Mouse (Mus musculus) heart, embryonic 14.5 days (tissue): ENCODE results near the gene Adtrp. TPM values are rescaled to one million over a fixed set of nuclear protein-coding genes. Genes with fewer than 3 reads are reported as not detected.

Experiments used
- ATAC-seq: fragments of 200-750 bp; cut with Nextera tagmentation; 2 replicates; pipeline ENCODE4 v1.8.0; 2017; ENCODE audit warnings: low read depth, moderate TSS enrichment; ENCODE audit not compliant: insufficient number of reproducible peaks, insufficient read depth, low FRiP score
- H3K27ac ChIP-seq, 2 experiments: fragments of 200-500 bp in 1 of 2; fragments of 300-500 bp in 1 of 2; sonication (generic) in 1 of 2; replicated peaks in 1 of 2; 2 replicates each; pipeline ENCODE4 v1.5.1; 2012 to 2014; ENCODE audit warnings: low read depth in 2 of 2, low read length in 2 of 2, control low read depth in 1 of 2, mild to moderate bottlenecking in 1 of 2, mixed read lengths in 1 of 2; ENCODE audit not compliant: control insufficient read depth in 1 of 2, insufficient read depth in 1 of 2
- H3K27me3 ChIP-seq: fragments of 300-500 bp; sonication (generic); 2 replicates; pipeline ENCODE4 v1.6.1; 2014; ENCODE audit warnings: mild to moderate bottlenecking, low read length, control low read depth; ENCODE audit not compliant: control insufficient read depth, insufficient read depth
- H3K36me3 ChIP-seq: fragments of 300-500 bp; sonication (generic); 2 replicates; pipeline ENCODE4 v1.6.1; 2014; ENCODE audit warnings: mild to moderate bottlenecking, control low read depth, low read length, mixed read lengths; ENCODE audit not compliant: control insufficient read depth, insufficient read depth
- H3K4me1 ChIP-seq, 2 experiments: fragments of 200-500 bp in 1 of 2; fragments of 300-500 bp in 1 of 2; sonication (generic) in 1 of 2; 2 replicates each; pipeline ENCODE4 v1.6.1; 2012 to 2014; ENCODE audit warnings: low read length in 2 of 2, control low read depth in 1 of 2, mixed read lengths in 1 of 2; ENCODE audit not compliant: control insufficient read depth in 2 of 2, insufficient read depth in 2 of 2
- H3K4me2 ChIP-seq: fragments of 300-500 bp; sonication (generic); 2 replicates; pipeline ENCODE4 v1.6.1; 2014; ENCODE audit warnings: mild to moderate bottlenecking, low read length
- H3K4me3 ChIP-seq, 2 experiments: fragments of 200-500 bp in 1 of 2; fragments of 300-500 bp in 1 of 2; sonication (generic) in 1 of 2; 2 replicates each; pipeline ENCODE4 v1.5.1; 2012 to 2014; ENCODE audit warnings: low read length in 2 of 2, mild to moderate bottlenecking in 2 of 2, control low read depth in 1 of 2, low read depth in 1 of 2, moderate library complexity in 1 of 2; ENCODE audit not compliant: control insufficient read depth in 1 of 2, insufficient read depth in 1 of 2
- H3K9ac ChIP-seq: fragments of 300-500 bp; sonication (generic); 2 replicates; pipeline ENCODE4 v1.6.1; 2014; ENCODE audit warnings: mild to moderate bottlenecking, low read length
- H3K9me3 ChIP-seq: fragments of 300-500 bp; sonication (generic); 2 replicates; pipeline ENCODE4 v1.6.1; 2016; ENCODE audit warnings: low read length, control low read depth; ENCODE audit not compliant: control insufficient read depth
- WGBS: fragments of 180-500 bp; shearing (Covaris S2); extraction: QIAGEN DNeasy Blood & Tissue Kit; methylation state at CpG from one replicate; pipeline ENCODE4 v1.1.7; 2014; 5-methylcytosine and 5-hydroxymethylcytosine counted together
- polyA plus RNA-seq: library from polyadenylated mRNA; unstranded; fragments of >200 nt; fragmentation: Nextera tagmentation; extraction: Ambion mirVana; gene quantifications from 2 replicates; pipeline ENCODE4 v1.2.1, GENCODE M21; 2014

Adtrp gene
- polyA plus RNA-seq, 1 experiment from 2014 or later = not detected

- ATAC-seq = peak; percentile 90
- peaks cover 10 to 16% of the 10 kb centered on the region in 2 experiments for H3K4me1 ChIP-seq
- 11% methylated on average over 8 of the region's 8 CpGs for WGBS
- H3K4me3 ChIP-seq = no peak overlapping the region
- H3K9me3 ChIP-seq = no peaks in the 10 kb centered on the region
- H3K4me2 ChIP-seq = peak overlapping the region; percentile 18; the same call in 1 of the 2 replicates
- H3K9ac ChIP-seq = no peak overlapping the region
- no peaks in the 10 kb centered on the region for H3K36me3 ChIP-seq
- peak overlapping the region; percentile 83 to 88 for H3K27ac ChIP-seq
- no peaks in the 10 kb centered on the region for H3K27me3 ChIP-seq
These were observed 117.8 kb downstream of the Adtrp start for GRCm38 (mm10) chr13:41729660-41730059.

DNA sequence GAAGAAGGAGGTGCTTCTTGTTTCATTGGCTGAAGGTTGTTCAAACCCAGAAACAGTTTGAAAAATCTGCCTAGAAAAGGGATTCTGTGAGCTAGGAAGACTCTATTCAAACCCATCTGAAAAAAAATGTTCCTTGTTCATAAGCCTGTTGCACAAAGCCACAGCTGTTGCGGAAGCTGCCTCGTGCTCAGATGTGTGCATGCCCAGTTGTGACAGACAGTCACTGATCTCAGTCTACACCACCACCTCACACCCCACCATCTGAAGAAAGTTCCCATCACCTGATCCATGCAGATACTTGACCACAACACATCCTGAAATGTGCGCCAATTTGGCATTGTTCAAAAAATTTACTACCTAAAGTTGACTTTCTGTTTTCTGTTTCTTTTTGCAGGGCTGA, 119.7 kb downstream of the Adtrp start:
- WGBS = 97% methylated on average over 3 of the region's 3 CpGs
- ATAC-seq = no peak
- no peak overlapping the region for H3K4me2 ChIP-seq
- H3K9ac ChIP-seq = no peak overlapping the region
- no peak overlapping the region for H3K27ac ChIP-seq
- H3K27me3 ChIP-seq = no peaks in the 10 kb centered on the region
- H3K4me3 ChIP-seq = no peak overlapping the region
- H3K36me3 ChIP-seq = no peaks in the 10 kb centered on the region
- peaks cover 10 to 16% of the 10 kb centered on the region in 2 experiments for H3K4me1 ChIP-seq
- H3K9me3 ChIP-seq = no peaks in the 10 kb centered on the region

DNA sequence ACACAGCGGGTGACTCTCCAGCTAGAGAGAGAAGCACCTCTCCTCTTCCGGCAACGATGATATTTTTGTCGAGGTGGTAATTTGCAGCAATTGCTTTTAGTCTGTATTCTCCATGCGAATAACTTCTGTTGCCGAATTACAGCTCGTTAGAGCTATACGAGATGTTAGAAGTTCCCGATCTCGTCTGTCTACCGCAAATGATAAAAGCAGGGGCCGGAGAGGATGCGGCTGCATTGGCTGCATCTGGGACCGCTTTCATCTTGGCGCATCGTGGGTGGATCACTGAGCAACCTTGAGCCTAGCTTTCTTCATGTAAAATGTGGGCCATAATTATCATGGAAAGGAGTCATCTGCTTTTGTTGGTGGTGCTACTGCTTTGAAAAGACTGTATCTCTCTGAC, 128.2 kb downstream of the Adtrp start:
- Histone ChIP-seq H3K4me2 (no peak overlapping the region), H3K4me3 (no peak overlapping the region), H3K9ac (no peak overlapping the region), H3K27ac (no peak overlapping the region), H3K9me3 (no peaks in the 10 kb centered on the region), H3K4me1 (no peaks in the 10 kb centered on the region), H3K36me3 (no peaks in the 10 kb centered on the region), H3K27me3 (no peaks in the 10 kb centered on the region)
- WGBS = 92% methylated on average over 16 of the region's 16 CpGs
- ATAC-seq = no peak

DNA sequence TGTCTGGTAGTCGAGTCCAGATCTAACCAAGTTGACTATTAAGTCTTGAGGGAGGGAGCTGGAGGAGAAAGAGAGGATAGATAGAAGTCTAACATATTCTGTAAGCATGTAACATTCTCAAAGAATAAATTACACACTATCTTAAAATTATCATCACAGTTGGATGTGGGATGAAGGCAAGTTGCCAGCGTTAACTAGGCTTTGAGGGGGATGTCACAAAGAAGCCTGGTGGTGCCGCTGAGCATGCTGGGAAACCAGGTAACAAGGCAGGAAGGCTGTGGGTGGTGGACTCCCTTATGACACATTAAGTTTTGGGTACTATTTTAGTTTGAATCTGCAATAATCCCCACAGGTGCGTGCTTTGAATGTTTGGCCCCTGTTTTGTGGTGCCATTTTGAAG, 129.4 kb downstream of the Adtrp start:
- ATAC-seq = no peak
- 89% methylated on average over 4 of the region's 4 CpGs for WGBS
- H3K4me2 ChIP-seq = no peak overlapping the region

More for the DNA sequence above, 129.4 kb downstream of the Adtrp start:
- no peak overlapping the region for H3K4me3 ChIP-seq
- no peaks in the 10 kb centered on the region for H3K36me3 ChIP-seq
- H3K27ac ChIP-seq = no peak overlapping the region
- no peak overlapping the region for H3K9ac ChIP-seq
- no peaks in the 10 kb centered on the region for H3K9me3 ChIP-seq
- no peaks in the 10 kb centered on the region for H3K4me1 ChIP-seq
- H3K27me3 ChIP-seq = no peaks in the 10 kb centered on the region

Other genes starting within 250 kb of the Adtrp start
- 21.1 and 22.2 TPM in 2 replicates for gene Tmem170b, start 241.8 kb downstream of the Adtrp start, polyA plus RNA-seq
- gene Hivep1, start 204.3 kb upstream of the Adtrp start, polyA plus RNA-seq = 7.9 and 10.6 TPM in 2 replicates